Mouse (Mus musculus) embryonic facial prominence, embryonic 10.5 days (tissue): Measurements from ENCODE around the gene Zfp273. TPM values are rescaled to one million over a fixed set of nuclear protein-coding genes. Genes with fewer than 3 reads are reported as not detected.
A peak's percentile ranks its signal among the peaks of the same experiment; 100 is the strongest.
"Not testable (repeated sequence)": the region's sequence is repeated elsewhere in the genome, so short reads cannot be mapped to it uniquely, and the experiment has no call there.

Experiments
- DNase-seq: peaks from one replicate; pipeline ENCODE4 v3.0.0-alpha.2; 2017; ENCODE audit warnings: low spot score
- H3K27ac ChIP-seq: fragments of 300-500 bp; sonication (generic); replicated peaks from 2 replicates; pipeline ENCODE4 v1.5.1; 2016; ENCODE audit warnings: mild to moderate bottlenecking
- H3K27me3 ChIP-seq: fragments of 300-500 bp; sonication (generic); replicated peaks from 2 replicates; pipeline ENCODE4 v1.6.1; 2016; ENCODE audit warnings: low read depth, mild to moderate bottlenecking; ENCODE audit not compliant: poor library complexity, severe bottlenecking
- H3K36me3 ChIP-seq: fragments of 300-500 bp; sonication (generic); replicated peaks from 2 replicates; pipeline ENCODE4 v1.6.1; 2016; ENCODE audit warnings: mild to moderate bottlenecking, moderate library complexity
- H3K4me1 ChIP-seq: fragments of 300-500 bp; sonication (generic); 2 replicates; pipeline ENCODE4 v1.6.1; 2016
- H3K4me3 ChIP-seq: fragments of 300-500 bp; sonication (generic); 2 replicates; pipeline ENCODE4 v1.5.1; 2016; ENCODE audit warnings: mild to moderate bottlenecking, moderate library complexity
- H3K9me3 ChIP-seq: fragments of 300-500 bp; sonication (generic); 2 replicates; pipeline ENCODE4 v1.6.1; 2016; ENCODE audit warnings: mild to moderate bottlenecking
- WGBS: fragments of 180-500 bp; shearing (Covaris S2); methylation state at CpG from one replicate; pipeline ENCODE4 v1.1.7; 2016; 5-methylcytosine and 5-hydroxymethylcytosine counted together
- polyA plus RNA-seq: library from polyadenylated mRNA; unstranded; fragments of >200 nt; fragmentation: Nextera tagmentation; extraction: Ambion mirVana; gene quantifications from 2 replicates; pipeline ENCODE4 v1.2.1, GENCODE M21; 2016

Zfp273 gene
- polyA plus RNA-seq, 1 experiment from 2014 or later = 6.0 TPM

- Histone ChIP-seq H3K36me3 (no peaks in the 10 kb centered on the region), H3K27ac (peak overlapping the region; percentile 10; the same call in 1 of the 2 replicates), H3K27me3 (no peaks in the 10 kb centered on the region), H3K4me1 (peaks cover 10% of the 10 kb centered on the region), H3K9me3 (no peaks in the 10 kb centered on the region), H3K4me3 (peak overlapping the region; percentile 57)
- WGBS = under 1% methylated on average over 17 of the region's 19 CpGs
- DNase-seq = peak; percentile 71
These were observed 30.7 kb downstream of the Zfp273 start for GRCm38 (mm10) chr13:67844119-67844852.

GRCm38 (mm10) chr13:67844853-67845194, 31.3 kb downstream of the Zfp273 start:
- no peaks in the 10 kb centered on the region for H3K9me3 ChIP-seq
- peak overlapping the region; percentile 57 for H3K4me3 ChIP-seq
- 0 out of 2 replicates have a peak overlapping the region, but pooled peaks have one; percentile 10 for H3K27ac ChIP-seq
- no peak for DNase-seq
- 14% methylated on average over 8 of the region's 8 CpGs for WGBS
- H3K4me1 ChIP-seq = peaks cover 10% of the 10 kb centered on the region
- no peaks in the 10 kb centered on the region for H3K27me3 ChIP-seq
- no peaks in the 10 kb centered on the region for H3K36me3 ChIP-seq

GRCm38 (mm10) chr13:67850361-67850760, 36.8 kb downstream of the Zfp273 start:
- H3K36me3 ChIP-seq = no peaks in the 10 kb centered on the region
- H3K27ac ChIP-seq = no peak overlapping the region
- DNase-seq = no peak
- no peaks in the 10 kb centered on the region for H3K27me3 ChIP-seq
- no peaks in the 10 kb centered on the region for H3K4me1 ChIP-seq
- 82% methylated on average over 3 of the region's 3 CpGs for WGBS
- no peaks in the 10 kb centered on the region for H3K9me3 ChIP-seq
- no peak overlapping the region for H3K4me3 ChIP-seq

DNA sequence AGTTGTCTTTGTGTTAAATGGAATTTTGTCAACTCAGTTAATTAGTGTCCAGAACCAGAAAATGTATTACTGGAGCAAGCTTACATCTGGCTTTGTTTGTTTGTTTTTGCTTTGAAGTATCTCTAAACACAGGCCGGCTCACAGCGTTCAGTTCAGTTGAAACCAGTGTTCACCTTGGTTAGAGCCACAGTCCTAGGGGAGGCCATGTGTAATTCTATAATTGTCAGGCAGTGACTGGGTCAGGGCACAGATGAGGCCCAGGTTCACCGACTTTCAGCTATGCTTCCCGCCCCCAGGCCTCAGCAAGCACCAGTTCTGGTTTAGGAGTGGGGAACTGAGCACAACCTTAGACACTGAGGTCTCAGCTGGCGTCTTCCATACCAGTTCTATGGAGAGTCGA, 39.6 kb downstream of the Zfp273 start:
- Histone ChIP-seq H3K4me3 (no peak overlapping the region), H3K36me3 (no peaks in the 10 kb centered on the region), H3K9me3 (no peaks in the 10 kb centered on the region), H3K27me3 (no peaks in the 10 kb centered on the region), H3K4me1 (no peaks in the 10 kb centered on the region), H3K27ac (no peak overlapping the region)
- WGBS = 73% methylated on average over 6 of the region's 6 CpGs
- no peak for DNase-seq

DNA sequence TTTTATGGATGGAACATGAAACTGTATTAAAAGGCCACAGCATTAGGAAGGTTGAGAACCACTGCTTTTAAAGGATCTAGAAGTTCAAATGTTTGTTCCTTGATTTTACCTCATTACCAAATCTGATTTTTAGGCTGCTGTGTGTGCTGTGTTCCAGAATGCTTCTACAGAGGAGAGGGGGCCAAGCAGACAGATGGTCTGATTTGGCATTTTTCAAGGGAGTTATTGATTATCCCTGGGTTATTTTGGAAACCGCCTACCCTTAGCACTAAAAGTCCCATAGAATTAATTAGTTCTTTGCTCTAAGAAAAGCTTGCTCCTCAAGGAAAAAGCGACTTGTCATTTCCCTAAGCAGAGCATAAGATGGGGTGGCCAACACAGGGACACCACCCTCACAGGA, 40.4 kb downstream of the Zfp273 start:
- Histone ChIP-seq H3K4me1 (no peaks in the 10 kb centered on the region), H3K9me3 (no peaks in the 10 kb centered on the region), H3K27ac (no peak overlapping the region), H3K27me3 (no peaks in the 10 kb centered on the region), H3K4me3 (no peak overlapping the region), H3K36me3 (no peaks in the 10 kb centered on the region)
- DNase-seq = no peak
- WGBS = 86% methylated on average over 2 of the region's 2 CpGs

DNA sequence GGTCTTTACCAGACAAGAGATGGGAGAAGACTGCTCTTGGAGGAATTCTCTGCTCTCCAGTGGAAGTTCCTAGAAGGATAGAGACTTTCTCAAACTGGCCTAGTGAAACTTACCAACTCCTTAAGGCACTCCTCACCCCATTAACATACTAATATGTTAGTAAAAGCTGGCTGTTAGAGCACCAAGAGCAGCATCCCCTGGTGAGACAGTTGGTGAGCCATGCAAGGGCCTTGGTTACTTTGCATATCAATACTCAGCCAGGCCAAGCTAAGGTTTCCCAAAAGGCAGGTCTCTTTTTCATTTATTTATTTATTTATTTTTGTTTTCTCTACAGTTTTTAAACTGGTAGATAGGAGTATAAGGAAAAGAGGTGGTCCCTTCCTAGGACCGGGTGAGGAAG, 43.8 kb downstream of the Zfp273 start:
- WGBS = 10% methylated on average over 1 of the region's 1 CpGs

DNA sequence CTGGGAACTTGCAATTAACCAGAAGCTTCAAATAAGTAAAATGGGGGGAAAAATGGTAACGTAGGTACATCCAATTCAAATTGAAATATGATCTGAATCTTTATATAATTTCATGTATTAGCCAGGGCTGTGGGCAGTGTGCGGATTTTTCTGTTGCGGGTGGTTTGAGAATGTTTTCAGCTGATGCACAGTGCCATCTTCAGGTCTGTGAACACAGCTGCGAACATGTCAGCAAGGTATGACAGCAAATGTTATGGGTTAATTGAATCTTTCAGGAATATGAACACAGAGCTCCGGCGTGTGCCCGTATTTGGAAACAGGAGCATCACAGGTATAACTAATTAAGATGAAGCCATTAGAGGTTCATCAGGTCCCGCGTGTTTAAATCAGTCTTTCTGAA, 49.0 kb downstream of the Zfp273 start:
- Histone ChIP-seq H3K27me3 (no peaks in the 10 kb centered on the region), H3K4me1 (no peaks in the 10 kb centered on the region), H3K9me3 (peaks cover 5% of the 10 kb centered on the region; the same call in 1 of the 2 replicates), H3K27ac (no peak overlapping the region), H3K4me3 (no peak overlapping the region), H3K36me3 (no peaks in the 10 kb centered on the region)
- DNase-seq = no peak
- WGBS = 87% methylated on average over 9 of the region's 9 CpGs

More for the DNA sequence above, 43.8 kb downstream of the Zfp273 start:
- Histone ChIP-seq H3K9me3 (no peaks in the 10 kb centered on the region), H3K27me3 (no peaks in the 10 kb centered on the region), H3K4me3 (no peak overlapping the region), H3K36me3 (no peaks in the 10 kb centered on the region), H3K4me1 (no peaks in the 10 kb centered on the region), H3K27ac (no peak overlapping the region)
- DNase-seq = no peak

DNA sequence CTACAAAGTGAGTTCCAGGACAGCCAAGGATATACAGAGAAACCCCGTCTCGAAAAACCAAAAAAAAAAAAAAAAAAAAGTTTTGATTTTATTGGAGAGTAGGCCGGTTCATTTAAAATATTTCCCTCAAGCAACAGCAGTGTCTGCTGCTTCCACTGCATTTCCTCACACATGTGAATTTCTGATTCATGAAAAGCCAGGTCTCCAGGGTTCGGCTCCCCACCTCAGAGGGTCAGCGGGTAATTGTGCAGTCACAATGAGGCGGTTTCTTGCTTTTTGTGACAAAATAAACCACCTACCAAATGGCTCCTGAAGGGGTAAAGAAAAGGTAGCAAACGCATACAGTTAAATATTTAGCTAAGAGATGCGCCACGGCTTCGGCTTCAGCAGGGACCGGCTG, 49.5 kb downstream of the Zfp273 start, which contains the start of gene BC048507:
Gene BC048507 (plus strand): TSS at position 301 of the 400 bp plus-strand sequence.
- Histone ChIP-seq H3K27ac (no peak within 1 kb of the TSS), H3K36me3 (no peaks in the 10 kb centered on the region), H3K4me1 (no peaks in the 10 kb centered on the region), H3K4me3 (no peak within 1 kb of the TSS), H3K27me3 (no peaks in the 10 kb centered on the region), H3K9me3 (peaks cover 5% of the 10 kb centered on the region; the same call in 1 of the 2 replicates)
- DNase-seq = no peak
- 81% methylated on average over 11 of the region's 11 CpGs for whole genome bisulfite sequencing

DNA sequence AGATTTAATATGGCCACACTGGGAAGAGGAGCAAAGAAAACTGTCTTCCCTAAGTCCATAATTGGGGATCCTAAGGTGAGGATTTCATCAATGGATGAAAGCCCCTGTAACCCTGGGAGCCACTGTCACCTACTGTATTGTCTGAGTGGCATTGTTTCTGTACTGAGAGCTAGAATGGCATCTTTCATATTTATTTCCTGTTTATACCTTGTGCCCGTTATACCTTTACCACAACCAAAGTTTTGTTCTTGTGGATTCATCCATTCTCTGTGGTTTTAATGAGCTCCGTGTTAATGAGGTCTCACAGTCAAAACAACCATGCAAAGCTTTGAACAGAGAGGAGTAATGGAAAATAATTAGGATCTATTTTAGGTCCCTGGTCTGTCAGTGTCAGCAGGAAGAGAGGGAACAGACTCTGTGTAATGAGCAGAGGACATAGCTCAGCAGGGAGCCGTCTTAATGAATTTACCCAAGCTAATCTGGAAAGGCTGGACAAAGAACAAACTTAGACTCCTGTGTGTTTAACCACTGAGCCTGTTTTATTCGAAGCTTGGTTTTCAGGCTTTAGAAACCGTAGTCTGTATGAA, 51.3 kb downstream of the Zfp273 start:
- no peaks in the 10 kb centered on the region for H3K36me3 ChIP-seq
- 49% methylated on average over 5 of the region's 5 CpGs for WGBS
- no peak overlapping the region for H3K4me3 ChIP-seq
- H3K4me1 ChIP-seq = no peaks in the 10 kb centered on the region
- peaks cover 5% of the 10 kb centered on the region; the same call in 1 of the 2 replicates for H3K9me3 ChIP-seq
- no peak for DNase-seq
- H3K27ac ChIP-seq = no peak overlapping the region
- H3K27me3 ChIP-seq = no peaks in the 10 kb centered on the region

DNA sequence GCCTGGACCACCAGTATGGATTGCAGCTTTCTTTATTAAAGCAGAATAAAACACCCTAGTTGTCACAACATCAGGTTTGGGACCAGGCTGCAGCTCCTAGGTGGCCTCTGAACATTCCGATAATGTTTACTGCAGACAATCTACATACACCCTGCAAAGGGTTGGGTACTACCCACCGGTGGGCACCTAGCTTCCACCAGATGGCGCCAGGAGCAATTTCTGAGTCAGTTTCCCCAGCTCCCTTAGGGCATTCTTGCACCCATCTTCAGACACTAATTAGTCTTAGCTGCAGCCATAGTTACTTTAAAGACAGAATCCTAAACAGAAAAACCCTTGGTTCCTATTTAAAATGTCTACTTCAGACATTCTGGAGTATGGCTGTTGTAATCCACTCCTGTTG, 54.4 kb downstream of the Zfp273 start:
- Histone ChIP-seq H3K4me3 (no peak overlapping the region), H3K9me3 (peaks cover 5% of the 10 kb centered on the region; the same call in 1 of the 2 replicates), H3K27me3 (no peaks in the 10 kb centered on the region), H3K4me1 (no peaks in the 10 kb centered on the region), H3K27ac (no peak overlapping the region), H3K36me3 (no peaks in the 10 kb centered on the region)
- no peak for DNase-seq
- 32% methylated on average over 3 of the region's 3 CpGs for WGBS

GRCm38 (mm10) chr13:67876049-67876698, 62.6 kb downstream of the Zfp273 start:
- DNase-seq, H3K9me3 ChIP-seq, H3K36me3 ChIP-seq, H3K4me1 ChIP-seq, H3K4me3 ChIP-seq, H3K27me3 ChIP-seq, H3K27ac ChIP-seq: not testable (repeated sequence)
- WGBS = 42% methylated on average over 8 of the region's 12 CpGs
